Mouse (Mus musculus) embryonic fibroblast, embryonic 13.5 days (primary cell): ENCODE data around the gene Kcnip4.

ENCODE experiments used
- CTCF ChIP-seq: IDR thresholded peaks from 2 replicates; pipeline ENCODE4 v1.5.1; 2011; ENCODE audit warnings: mild to moderate bottlenecking, control low read depth, low read length, moderate library complexity, borderline replicate concordance; ENCODE audit not compliant: insufficient read depth
- POLR2A ChIP-seq: IDR thresholded peaks from 2 replicates; pipeline ENCODE4 v1.6.1; 2011; ENCODE audit warnings: low read depth, mild to moderate bottlenecking, control low read depth, low read length, moderate library complexity

GRCm38 (mm10) chr5:49298654-49299053 lies 226.1 kb downstream of the Kcnip4 start:
- no peak for TF ChIP-seq CTCF
- no peak for TF ChIP-seq POLR2A
